Mouse (Mus musculus) yolk sac, embryonic 10.5 days (tissue): ENCODE measurements around the gene Dlg2.

Experiments
- DNase-seq: peaks from one replicate; pipeline ENCODE4 v3.0.0-alpha.2; 2017; ENCODE audit warnings: low spot score

Dlg2 gene

DNA sequence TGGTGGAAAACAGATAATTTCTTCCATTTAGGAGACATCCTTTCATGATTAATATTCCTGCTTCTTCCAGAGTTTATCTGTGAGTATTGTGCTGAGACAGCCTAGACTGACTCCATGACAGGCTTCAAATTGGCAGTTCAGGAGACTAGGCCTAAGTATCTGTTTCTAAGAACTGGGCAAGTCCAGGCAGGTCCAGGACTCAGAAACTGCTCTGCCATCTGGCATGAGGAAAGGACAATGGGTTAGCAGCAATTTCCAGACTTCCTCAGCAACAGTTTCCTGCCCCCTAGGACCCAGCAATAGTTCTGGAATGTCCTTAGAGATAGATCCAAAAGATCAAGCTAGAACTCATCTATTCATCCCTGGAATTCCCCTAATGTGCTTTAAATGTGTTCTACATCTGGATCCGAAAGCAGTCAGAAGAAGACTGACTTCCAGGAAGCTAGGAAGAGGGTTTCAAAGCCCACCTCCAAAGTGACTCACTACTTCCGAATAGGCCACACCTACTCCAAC lies 64.4 kb downstream of the Dlg2 start:
- no peak for DNase-seq

DNA sequence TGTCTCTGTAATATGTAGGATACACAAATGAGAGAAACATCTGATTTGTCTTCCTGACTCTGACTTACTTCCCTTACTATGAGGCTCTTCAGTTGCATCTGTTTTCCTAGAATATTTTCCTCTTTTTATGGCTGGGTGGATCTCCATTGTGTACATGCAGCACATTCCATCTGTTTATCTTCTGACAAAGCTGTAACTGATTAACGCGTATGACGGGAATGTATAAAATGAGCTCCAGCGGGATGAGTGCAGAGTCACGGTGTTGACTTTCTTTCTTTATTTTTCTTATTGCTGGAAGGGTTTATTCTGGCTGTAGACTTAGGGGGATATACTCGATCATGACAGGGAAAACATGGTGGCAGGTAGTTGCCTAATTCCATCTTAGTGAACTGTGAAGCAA lies 76.9 kb downstream of the Dlg2 start:
- DNase-seq, result peak; percentile 28

GRCm38 (mm10) chr7:90554421-90554820 lies 77.9 kb downstream of the Dlg2 start:
- no peak for DNase-seq

GRCm38 (mm10) chr7:90569130-90569529 lies 92.7 kb downstream of the Dlg2 start:
- no peak for DNase-seq

- no peak for DNase-seq
Measured at GRCm38 (mm10) chr7:90587795-90588194, 111.3 kb downstream of the Dlg2 start.

GRCm38 (mm10) chr7:90588318-90588717 lies 111.8 kb downstream of the Dlg2 start:
- DNase-seq, result no peak

- no peak for DNase-seq
Measured at GRCm38 (mm10) chr7:90609764-90610163, 133.3 kb downstream of the Dlg2 start.

DNA sequence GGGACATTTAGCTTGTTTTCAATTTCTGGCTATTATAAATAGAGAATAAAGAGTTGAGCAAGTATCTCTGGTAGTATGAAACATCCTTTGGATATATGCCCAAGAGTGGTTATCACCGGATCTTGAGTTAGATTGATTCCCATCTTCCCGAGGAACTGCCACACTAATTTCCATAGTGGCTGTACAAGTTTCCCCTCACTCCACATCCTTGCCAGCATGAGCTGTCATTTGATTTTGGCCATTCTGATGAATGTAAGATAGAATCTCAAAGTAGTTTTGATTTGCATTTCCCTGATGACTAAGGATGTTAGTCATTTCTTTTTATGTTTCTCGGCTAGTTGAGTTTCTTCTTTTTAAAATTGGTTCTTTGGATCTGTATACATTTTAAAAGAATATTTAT lies 154.1 kb downstream of the Dlg2 start:
- no peak for DNase-seq

- no peak for DNase-seq
Measured at GRCm38 (mm10) chr7:90649512-90649911, 173.0 kb downstream of the Dlg2 start.

DNA sequence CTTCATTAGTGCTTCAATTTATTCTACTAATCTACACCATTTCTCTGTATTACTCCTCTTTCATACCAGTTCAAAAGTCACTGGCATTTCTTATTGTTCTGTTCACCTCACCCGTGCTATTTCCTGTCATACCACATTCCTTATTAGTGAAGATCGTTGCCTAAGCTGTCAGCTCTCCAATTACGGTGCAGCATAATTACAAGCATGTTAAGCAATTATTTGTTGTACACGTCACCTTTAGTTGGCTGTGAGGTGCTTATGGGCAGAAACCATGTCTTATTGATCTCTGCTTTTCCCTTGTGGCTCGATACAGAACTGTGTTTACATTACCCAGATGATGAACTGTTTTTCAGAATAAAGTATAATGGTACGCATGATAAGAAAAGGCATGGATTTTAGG lies 174.7 kb downstream of the Dlg2 start:
- DNase-seq, result no peak

GRCm38 (mm10) chr7:90651611-90652010 lies 175.1 kb downstream of the Dlg2 start:
- no peak for DNase-seq

GRCm38 (mm10) chr7:90658593-90658992 lies 182.1 kb downstream of the Dlg2 start:
- DNase-seq, result no peak

DNA sequence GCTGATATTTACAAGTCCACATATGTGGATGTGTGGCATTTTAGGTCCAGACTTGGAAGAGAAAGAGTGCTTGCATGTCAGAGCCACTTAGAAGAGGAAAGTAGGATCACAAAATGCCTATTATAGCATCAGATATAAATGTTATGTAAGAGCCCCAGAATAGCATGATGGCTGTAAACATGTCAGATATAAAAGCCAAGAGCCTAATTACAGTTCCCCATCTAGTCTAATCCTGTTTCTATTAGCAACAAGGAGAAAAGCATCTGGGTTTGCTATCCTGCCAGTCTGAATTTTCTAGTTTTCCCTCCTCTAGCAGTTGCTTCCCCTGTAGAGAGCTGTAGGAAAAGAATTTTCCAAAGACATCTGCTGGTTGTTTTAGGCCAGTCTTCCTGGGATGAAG lies 217.6 kb downstream of the Dlg2 start:
- DNase-seq, result no peak

GRCm38 (mm10) chr7:90696181-90696950 lies 219.9 kb downstream of the Dlg2 start:
- no peak for DNase-seq

DNA sequence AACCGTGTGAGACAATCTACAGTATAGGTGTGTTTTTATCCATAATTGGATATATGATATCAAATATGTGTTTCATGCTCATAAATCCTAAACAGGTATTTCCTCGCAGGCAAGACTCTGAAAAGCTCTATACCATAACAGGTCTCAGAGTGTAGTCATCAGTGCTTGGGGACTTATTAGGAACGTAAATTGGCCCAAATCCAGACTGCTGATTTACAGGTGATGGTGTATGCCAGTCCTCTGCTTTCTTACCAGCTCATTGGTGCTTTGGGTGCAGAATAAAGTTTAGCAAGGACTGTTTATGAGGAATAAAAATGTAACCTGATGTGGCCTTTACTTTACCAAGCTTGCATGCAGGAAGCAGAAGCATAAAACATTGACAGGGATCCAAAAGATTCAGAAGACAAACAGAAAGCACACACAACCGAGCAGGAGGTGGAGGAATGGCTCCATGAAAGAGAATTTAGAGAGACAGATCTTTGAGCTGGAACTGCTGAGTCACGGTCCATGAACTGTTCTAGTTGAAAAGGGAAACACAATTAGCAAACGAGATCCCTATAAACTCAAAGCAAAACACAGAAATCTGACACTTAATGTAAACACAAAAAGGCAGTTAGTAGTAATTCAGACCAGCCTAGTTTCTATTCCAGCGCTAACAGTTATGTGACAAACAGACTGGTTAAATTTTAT lies 226.8 kb downstream of the Dlg2 start:
- DNase-seq, result no peak

- no peak for DNase-seq
Measured at GRCm38 (mm10) chr7:90703951-90704350, 227.5 kb downstream of the Dlg2 start.

GRCm38 (mm10) chr7:90734086-90734485 lies 257.6 kb downstream of the Dlg2 start:
- no peak for DNase-seq

GRCm38 (mm10) chr7:90736369-90736768 lies 259.9 kb downstream of the Dlg2 start:
- DNase-seq, result no peak

DNA sequence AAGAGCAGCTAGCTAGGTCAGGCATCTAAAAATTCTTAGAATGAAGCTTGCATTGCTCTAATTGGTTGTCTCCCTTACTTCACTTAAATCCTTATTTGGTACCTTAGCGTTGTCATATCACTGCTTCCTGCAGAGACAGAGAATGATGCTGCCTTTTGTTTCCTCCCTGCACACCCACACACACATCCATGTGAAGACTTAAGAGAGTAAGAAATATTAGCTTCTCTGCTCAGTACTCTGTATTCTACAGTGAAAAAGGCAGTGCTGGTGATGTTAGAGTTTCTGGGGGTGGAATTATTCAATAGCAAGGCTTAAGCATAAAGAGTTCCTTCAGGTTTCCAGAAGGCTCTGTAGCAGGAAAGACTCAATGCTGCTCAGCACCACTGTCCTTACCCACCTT lies 272.2 kb downstream of the Dlg2 start:
- no peak for DNase-seq

DNA sequence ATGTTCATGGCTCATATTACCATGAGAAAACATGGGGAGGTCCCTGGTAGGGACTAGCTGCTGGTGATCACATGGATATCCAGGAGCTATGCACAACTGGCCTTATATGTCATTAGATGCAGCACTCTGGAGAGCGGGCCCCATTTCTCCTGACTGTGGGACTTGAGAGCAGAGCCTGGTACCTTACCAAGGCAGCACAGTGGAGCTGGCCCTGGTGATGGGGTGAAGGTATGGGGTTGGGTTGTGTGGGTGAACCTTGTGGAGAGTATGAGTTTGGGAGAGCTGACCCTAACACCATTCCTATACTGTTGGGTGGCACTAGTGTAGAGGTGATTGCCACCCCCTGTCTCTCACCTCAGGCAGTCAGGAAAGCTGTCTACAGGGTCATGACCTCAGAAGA lies 311.5 kb downstream of the Dlg2 start:
- DNase-seq, result no peak

DNA sequence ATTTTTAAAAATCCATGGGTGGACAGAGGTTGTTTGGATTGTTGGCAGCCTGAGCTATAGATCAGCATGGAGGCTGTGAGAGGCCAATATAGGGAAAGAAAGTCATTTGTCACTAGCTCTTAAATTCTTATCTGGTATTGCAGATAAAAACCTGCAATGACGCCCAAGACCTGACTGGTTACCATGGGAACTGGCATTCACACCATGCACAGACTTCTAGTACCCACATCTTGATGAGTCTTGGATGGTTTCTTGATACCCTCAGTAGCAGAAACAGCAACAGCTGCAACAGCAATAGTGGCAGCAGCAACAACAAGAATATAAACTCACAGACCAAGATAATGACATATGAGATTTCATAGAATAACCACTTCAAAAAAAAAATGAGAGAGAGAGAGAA lies 315.1 kb downstream of the Dlg2 start:
- DNase-seq, result no peak

DNA sequence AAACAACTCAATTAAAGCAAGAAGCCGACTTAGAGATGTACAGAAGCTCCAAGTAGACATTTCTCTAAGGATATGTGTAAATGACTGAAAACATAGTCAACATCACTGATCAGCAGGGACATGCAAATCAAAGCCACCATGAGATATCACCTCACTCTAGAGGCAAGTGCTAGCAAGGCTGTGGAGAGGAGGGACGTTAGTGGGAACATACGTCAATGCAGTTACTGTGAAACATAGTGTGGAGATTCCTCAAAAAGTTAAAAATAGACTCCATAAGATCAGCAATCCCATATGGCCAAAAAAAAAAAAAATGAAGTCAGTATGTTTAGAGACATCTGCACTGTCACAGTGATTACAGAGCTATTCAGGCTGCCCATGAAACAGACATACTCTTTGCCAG lies 349.2 kb downstream of the Dlg2 start:
- DNase-seq, result no peak

DNA sequence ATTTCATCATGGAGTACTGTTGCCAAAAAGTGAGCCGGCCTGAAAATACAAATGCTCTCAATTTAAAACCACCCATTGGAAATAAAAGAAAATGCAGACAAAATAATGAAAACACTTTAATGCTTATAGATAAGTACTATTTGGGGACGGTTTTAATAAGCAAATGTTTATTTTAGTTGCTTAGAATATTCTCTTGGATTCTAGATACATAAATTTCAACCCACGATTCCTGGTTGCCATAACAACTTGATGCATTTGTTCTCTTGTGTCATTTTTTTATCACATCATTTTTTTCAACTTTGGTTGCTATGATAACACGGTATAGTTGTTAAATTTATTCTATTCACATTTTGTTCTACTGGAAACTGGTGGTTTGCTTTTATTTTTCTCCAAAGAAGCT lies 364.8 kb downstream of the Dlg2 start:
- no peak for DNase-seq
